15 mouse cellular contexts compared by ENCODE assay signal in genomic region chr3:121576367-121576766, GRCm38 (mm10). TPM values are rescaled to one million over a fixed set of nuclear protein-coding genes. Genes with fewer than 3 reads are reported as not detected.
DNase-seq lines count a peak whose midpoint lies in the region; ATAC-seq and TF ChIP-seq lines count a peak whose summit lies in the region.
"Had no signal": no experiment of that assay in that cellular context is flagged by ENCODE, and none has a peak within 500 bp of the region (broad histone marks: within the 10 kb centered on the region; RNA-seq: fewer than 3 reads in every experiment).

No protein-coding gene starts in this region.

- TF ChIP-seq EP300 in CH12.LX (IDR thresholded peaks at IDR 0.05; ENCODE audit: low read length): no peak

- ATAC-seq in hindbrain, embryonic 14.5 days (ENCODE audit: low FRiP score): no peak
- ATAC-seq: CD4-positive, CD25-positive, alpha-beta regulatory T cell, adult 4 months; forebrain, postnatal 0 days; hindbrain, embryonic 16.5 days had no signal

- peak; percentile 14 for DNase-seq in kidney, adult 9 months
- DNase-seq in kidney, adult 2 months: no peak
- DNase-seq in CH12.LX (ENCODE audit: extremely low read depth) (no peak), R1 (ENCODE audit: low read depth, low spot score) (peak; percentile 96)
- DNase-seq in limb, embryonic 10.5 days (ENCODE audit: low spot score): peak; percentile 41
- DNase-seq in heart, postnatal 25 days (ENCODE audit: low spot score): no peak
- DNase-seq in hindbrain, embryonic 14.5 days (ENCODE audit: low spot score): no peak
- DNase-seq in urinary bladder, adult 18-20 months (ENCODE audit: low spot score in 2 of 2): no peak
- DNase-seq: cerebellum, postnatal 14 days; forebrain, postnatal 0 days; layer of hippocampus, adult 9-11 months; liver, embryonic 13.5 days had no signal

- intact Hi-C loops in heart, postnatal 25 days (cut with DNase I): loop anchor here (1.0 kb wide), 1 partner anchor 23 kb away; no protein-coding TSS in a partner anchor

- no peak overlapping the region for H3K9ac ChIP-seq in CH12.LX (ENCODE audit: insufficient read depth, low read depth)
- no peak overlapping the region for H3K9ac ChIP-seq in hindbrain, embryonic 14.5 days
- H3K9ac ChIP-seq: forebrain, postnatal 0 days; heart, embryonic 15.5 days; liver, embryonic 13.5 days had no signal

- H3K4me1 ChIP-seq in kidney, adult 2 months (ENCODE audit: control insufficient read depth, insufficient read depth, low read length): no peaks in the 10 kb centered on the region; the same call in 1 of the 2 replicates
- H3K4me1 ChIP-seq in CH12.LX (ENCODE audit: control insufficient read depth in 1 of 2, insufficient read depth in 2 of 2): peaks cover 3 to 32% of the 10 kb centered on the region in 2 experiments
- H3K4me1 ChIP-seq in limb, embryonic 10.5 days: peaks cover 26% of the 10 kb centered on the region
- no peaks in the 10 kb centered on the region for H3K4me1 ChIP-seq in hindbrain, embryonic 14.5 days (replicated peaks; ENCODE audit: control insufficient read depth, insufficient read depth, low read length)

- H3K4me2 ChIP-seq in CH12.LX (ENCODE audit: insufficient read depth, low read depth, poor library complexity, severe bottlenecking): no peak overlapping the region
- H3K4me2 ChIP-seq in hindbrain, embryonic 14.5 days (replicated peaks): no peak overlapping the region
- H3K4me2 ChIP-seq: heart, embryonic 15.5 days; liver, embryonic 13.5 days had no signal

- no peak for TF ChIP-seq CTCF in kidney, adult 2 months (conservative IDR thresholded peaks at IDR 0.05; ENCODE audit: insufficient read depth, insufficient read length, low read depth, low read length)
- no peak for TF ChIP-seq CTCF in CH12.LX (conservative IDR thresholded peaks at IDR 0.05 in 1 of 2, IDR thresholded peaks at IDR 0.05 in 1 of 2; ENCODE audit: low read depth in 2 of 2, low read length in 2 of 2)

- in situ Hi-C loops in CH12.LX (cut with MboI; ENCODE audit: low pct_ligation_motif_present, low pct_unique_long_range_greater_than_20kb, low sequenced_read_pairs): no loop called here

- WGBS in kidney, adult 2 months: 84% methylated on average over 6 of the region's 6 CpGs
- WGBS in limb, embryonic 10.5 days: 48% methylated on average over 6 of the region's 6 CpGs
- 60% methylated on average over 6 of the region's 6 CpGs for WGBS in hindbrain, embryonic 14.5 days

- no peaks in the 10 kb centered on the region for H3K79me2 ChIP-seq in CH12.LX (replicated peaks; ENCODE audit: control insufficient read depth, extremely low read depth, insufficient read depth, poor library complexity, severe bottlenecking)

- no peak for TF ChIP-seq POLR2A in kidney, adult 2 months (IDR thresholded peaks at IDR 0.05; ENCODE audit: low read depth, low read length)
- TF ChIP-seq POLR2A in CH12.LX (IDR thresholded peaks at IDR 0.05; ENCODE audit: low read depth, low read length): no peak

- H3K27ac ChIP-seq in kidney, adult 2 months (ENCODE audit: insufficient read depth, low read depth, low read length): no peak overlapping the region
- no peak overlapping the region for H3K27ac ChIP-seq in CH12.LX (ENCODE audit: insufficient read depth, low read depth)
- peak overlapping the region; percentile 89 for H3K27ac ChIP-seq in limb, embryonic 10.5 days
- no peak overlapping the region for H3K27ac ChIP-seq in hindbrain, embryonic 14.5 days
- H3K27ac ChIP-seq: liver, embryonic 13.5 days had no signal

- no peaks in the 10 kb centered on the region for H3K36me3 ChIP-seq in kidney, adult 2 months (ENCODE audit: control insufficient read depth, insufficient read depth, low read length)
- H3K36me3 ChIP-seq in CH12.LX (replicated peaks in 1 of 2; ENCODE audit: control insufficient read depth in 1 of 2, insufficient read depth in 1 of 2, low read length in 1 of 2): no peaks in the 10 kb centered on the region
- H3K36me3 ChIP-seq in limb, embryonic 10.5 days: no peaks in the 10 kb centered on the region
- no peaks in the 10 kb centered on the region for H3K36me3 ChIP-seq in hindbrain, embryonic 14.5 days (replicated peaks; ENCODE audit: control insufficient read depth, insufficient read depth)
- H3K36me3 ChIP-seq: heart, embryonic 15.5 days; liver, embryonic 13.5 days had no signal

- TF ChIP-seq RAD21 in CH12.LX (IDR thresholded peaks at IDR 0.05; ENCODE audit: low read depth, low read length): no peak

- peaks cover 10% of the 10 kb centered on the region for H3K9me3 ChIP-seq in CH12.LX (replicated peaks; ENCODE audit: low read length)
- H3K9me3 ChIP-seq in limb, embryonic 10.5 days (replicated peaks): no peaks in the 10 kb centered on the region
- no peaks in the 10 kb centered on the region for H3K9me3 ChIP-seq in hindbrain, embryonic 14.5 days (ENCODE audit: control insufficient read depth, low read length)
- H3K9me3 ChIP-seq: heart, embryonic 15.5 days; liver, embryonic 13.5 days had no signal

- dilution Hi-C loops in CH12.LX (cut with MboI; ENCODE audit: extremely low pct_ligation_motif_present, extremely low pct_unique_long_range_greater_than_20kb, low sequenced_read_pairs): no loop called here

- H3K4me3 ChIP-seq in kidney, adult 2 months (ENCODE audit: insufficient read depth, low read depth, low read length): no peak overlapping the region
- no peak overlapping the region for H3K4me3 ChIP-seq in CH12.LX (replicated peaks in 1 of 3; ENCODE audit: low read depth in 2 of 3, low read length in 2 of 3, poor library complexity in 1 of 3)
- H3K4me3 ChIP-seq in limb, embryonic 10.5 days: no peak overlapping the region
- H3K4me3 ChIP-seq in hindbrain, embryonic 14.5 days (replicated peaks; ENCODE audit: low read length): no peak overlapping the region
- H3K4me3 ChIP-seq: heart, embryonic 15.5 days; liver, embryonic 13.5 days had no signal

- H3K27me3 ChIP-seq in kidney, adult 2 months (replicated peaks; ENCODE audit: control insufficient read depth, insufficient read depth, low read length): no peaks in the 10 kb centered on the region
- H3K27me3 ChIP-seq in CH12.LX (replicated peaks): no peaks in the 10 kb centered on the region
- H3K27me3 ChIP-seq in limb, embryonic 10.5 days (ENCODE audit: low read depth, poor library complexity, severe bottlenecking): no peaks in the 10 kb centered on the region
- H3K27me3 ChIP-seq in hindbrain, embryonic 14.5 days (ENCODE audit: control insufficient read depth, insufficient read depth, low read length): no peaks in the 10 kb centered on the region
- H3K27me3 ChIP-seq: heart, embryonic 15.5 days; liver, embryonic 13.5 days had no signal

TF ChIP-seq in CH12.LX, 34 proteins besides CTCF, POLR2A, EP300 and RAD21:
- TF ChIP-seq BHLHE40 (IDR thresholded peaks at IDR 0.05; ENCODE audit: low read depth, low read length) (no peak), HCFC1 (IDR thresholded peaks at IDR 0.05; ENCODE audit: low read depth, low read length) (peak; percentile 41)
TF ChIP-seq in CH12.LX: peak in this region for 1.

RNA-seq across cellular contexts. Expression of gene Slc44a3, which starts 44.2 kb away (rescaled TPM):
- polyA plus RNA-seq in kidney, adult 2 months (2012; rRNA removed): 9.7 and 11.4 TPM in 2 replicates
- not detected in 2 replicates for total RNA-seq in CH12.LX (2012; rRNA removed)
- not detected in 2 replicates for total RNA-seq in CH12.LX (2014; rRNA removed)
- polyA plus RNA-seq in CH12.LX (2012; ENCODE audit: insufficient read length, low read depth): not detected in 2 replicates
- 0.23 and 0.53 TPM in 2 replicates for polyA plus RNA-seq in limb, embryonic 10.5 days (2016; fragmentation: Nextera tagmentation; extraction: Ambion mirVana)
- total RNA-seq in heart, postnatal 25 days (2021): not detected
- 0.51 and 1.1 TPM in 2 replicates for polyA plus RNA-seq in hindbrain, embryonic 14.5 days (2014; fragmentation: Nextera tagmentation; extraction: Ambion mirVana)
- polyA plus RNA-seq: CD4-positive, CD25-positive, alpha-beta regulatory T cell, adult 4 months had no signal

Comparison
In these comparisons a context has a peak if more than half of its experiments do, and no peak if none do; other contexts are left out.
1. DNase-seq: peak in kidney, adult 9 months (single experiment), R1 (single experiment) and limb, embryonic 10.5 days (single experiment); none in kidney, adult 2 months (single experiment), CH12.LX (single experiment), heart, postnatal 25 days (single experiment), hindbrain, embryonic 14.5 days (single experiment) and urinary bladder, adult 18-20 months (0 of 2).